Mouse (Mus musculus) hindbrain, embryonic 10.5 days (tissue): ENCODE measurements around the gene Scnn1g. TPM values are rescaled to one million over a fixed set of nuclear protein-coding genes. Genes with fewer than 3 reads are reported as not detected.

ENCODE experiments used
- DNase-seq: peaks from one replicate; pipeline ENCODE4 v3.0.0-alpha.2; 2017; ENCODE audit warnings: low spot score
- H3K27ac ChIP-seq: fragments of 300-500 bp; sonication (generic); 2 replicates; pipeline ENCODE4 v1.5.1; 2016; ENCODE audit warnings: mild to moderate bottlenecking, moderate library complexity
- H3K27me3 ChIP-seq: fragments of 300-500 bp; sonication (generic); 2 replicates; pipeline ENCODE4 v1.6.1; 2016; ENCODE audit warnings: mild to moderate bottlenecking; ENCODE audit not compliant: poor library complexity, insufficient read depth, severe bottlenecking
- H3K36me3 ChIP-seq: fragments of 300-500 bp; sonication (generic); 2 replicates; pipeline ENCODE4 v1.6.1; 2016; ENCODE audit warnings: mild to moderate bottlenecking, moderate library complexity
- H3K4me1 ChIP-seq: fragments of 300-500 bp; sonication (generic); replicated peaks from 2 replicates; pipeline ENCODE4 v1.6.1; 2016; ENCODE audit warnings: mild to moderate bottlenecking
- H3K4me3 ChIP-seq: fragments of 300-500 bp; sonication (generic); 2 replicates; pipeline ENCODE4 v1.5.1; 2016; ENCODE audit warnings: mild to moderate bottlenecking, moderate library complexity
- H3K9me3 ChIP-seq: fragments of 300-500 bp; sonication (generic); 2 replicates; pipeline ENCODE4 v1.6.1; 2016; ENCODE audit warnings: mild to moderate bottlenecking, moderate library complexity
- WGBS: fragments of 180-500 bp; shearing (Covaris S2); methylation state at CpG from one replicate; pipeline ENCODE4 v1.1.7; 2016; 5-methylcytosine and 5-hydroxymethylcytosine counted together
- polyA plus RNA-seq: library from polyadenylated mRNA; unstranded; fragments of >200 nt; fragmentation: Nextera tagmentation; extraction: Ambion mirVana; gene quantifications from 2 replicates; pipeline ENCODE4 v1.2.1, GENCODE M21; 2016

Gene Scnn1g
- 0.08 and 0.10 TPM in 2 replicates for polyA plus RNA-seq

- WGBS: 2% methylated on average over 38 of the region's 38 CpGs
- Histone ChIP-seq H3K9me3 (no peaks in the 10 kb centered on the region), H3K4me1 (peaks cover 10% of the 10 kb centered on the region), H3K4me3 (peak within 1 kb of the TSS; percentile 50), H3K27me3 (peaks cover 35% of the 10 kb centered on the region), H3K27ac (no peak within 1 kb of the TSS), H3K36me3 (no peaks in the 10 kb centered on the region)
- peak; percentile 87 for DNase-seq
Observed at GRCm38 (mm10) chr7:121734171-121734831, at the start of gene Scnn1g. TSS of gene Scnn1g (plus strand) at chr7:121734479.

- Histone ChIP-seq H3K4me3 (no peak overlapping the region), H3K27me3 (no peaks in the 10 kb centered on the region), H3K27ac (no peak overlapping the region), H3K9me3 (no peaks in the 10 kb centered on the region), H3K36me3 (peaks cover 4% of the 10 kb centered on the region; the same call in 1 of the 2 replicates), H3K4me1 (no peaks in the 10 kb centered on the region)
- DNase-seq: no peak
- WGBS: 93% methylated on average over 5 of the region's 5 CpGs
Observed at GRCm38 (mm10) chr7:121685140-121685984, 48.9 kb upstream of the Scnn1g start.

GRCm38 (mm10) chr7:121689338-121689737, 44.9 kb upstream of the Scnn1g start:
- Histone ChIP-seq H3K9me3 (no peaks in the 10 kb centered on the region), H3K36me3 (peaks cover 4% of the 10 kb centered on the region; the same call in 1 of the 2 replicates), H3K4me1 (no peaks in the 10 kb centered on the region), H3K27ac (no peak overlapping the region), H3K27me3 (no peaks in the 10 kb centered on the region), H3K4me3 (no peak overlapping the region)
- no peak for DNase-seq

- Histone ChIP-seq H3K9me3 (no peaks in the 10 kb centered on the region), H3K4me3 (no peak overlapping the region), H3K27ac (no peak overlapping the region), H3K36me3 (no peaks in the 10 kb centered on the region), H3K4me1 (0 out of 2 replicates have a peak, but pooled peaks cover under 1% of the 10 kb centered on the region), H3K27me3 (no peaks in the 10 kb centered on the region)
- WGBS: 87% methylated on average over 2 of the region's 2 CpGs
- no peak for DNase-seq
Observed at GRCm38 (mm10) chr7:121691803-121692202, 42.5 kb upstream of the Scnn1g start.

- Histone ChIP-seq H3K4me3 (no peak overlapping the region), H3K36me3 (peaks cover 4% of the 10 kb centered on the region; the same call in 1 of the 2 replicates), H3K27me3 (no peaks in the 10 kb centered on the region), H3K4me1 (peaks cover 16% of the 10 kb centered on the region; the same call in 1 of the 2 replicates), H3K9me3 (no peaks in the 10 kb centered on the region), H3K27ac (no peak overlapping the region)
- DNase-seq: no peak
Observed at GRCm38 (mm10) chr7:121697170-121697569, 37.1 kb upstream of the Scnn1g start.

GRCm38 (mm10) chr7:121697574-121697973, 36.7 kb upstream of the Scnn1g start:
- 57% methylated on average over 1 of the region's 1 CpGs for WGBS
- H3K27me3 ChIP-seq: no peaks in the 10 kb centered on the region
- H3K9me3 ChIP-seq: no peaks in the 10 kb centered on the region
- no peak overlapping the region for H3K4me3 ChIP-seq
- peaks cover 6% of the 10 kb centered on the region; the same call in 1 of the 2 replicates for H3K36me3 ChIP-seq
- H3K27ac ChIP-seq: no peak overlapping the region
- peaks cover 18% of the 10 kb centered on the region; the same call in 1 of the 2 replicates for H3K4me1 ChIP-seq
- no peak for DNase-seq

- H3K4me3 ChIP-seq: no peak overlapping the region
- no peaks in the 10 kb centered on the region for H3K9me3 ChIP-seq
- DNase-seq: no peak
- H3K27me3 ChIP-seq: no peaks in the 10 kb centered on the region
- H3K36me3 ChIP-seq: peaks cover 12% of the 10 kb centered on the region; the same call in 1 of the 2 replicates
- no peak overlapping the region for H3K27ac ChIP-seq
- H3K4me1 ChIP-seq: peaks cover 29% of the 10 kb centered on the region
Observed at GRCm38 (mm10) chr7:121699218-121699617, 35.1 kb upstream of the Scnn1g start.

- H3K4me1 ChIP-seq: peaks cover 42% of the 10 kb centered on the region
- 91% methylated on average over 3 of the region's 3 CpGs for WGBS
- H3K4me3 ChIP-seq: no peak overlapping the region
- no peak overlapping the region for H3K27ac ChIP-seq
- H3K27me3 ChIP-seq: no peaks in the 10 kb centered on the region
- H3K9me3 ChIP-seq: no peaks in the 10 kb centered on the region
- peaks cover 14% of the 10 kb centered on the region; the same call in 1 of the 2 replicates for H3K36me3 ChIP-seq
- no peak for DNase-seq
Observed at GRCm38 (mm10) chr7:121700480-121700879, 33.8 kb upstream of the Scnn1g start.

GRCm38 (mm10) chr7:121701983-121702382, 32.3 kb upstream of the Scnn1g start:
- Histone ChIP-seq H3K4me3 (no peak overlapping the region), H3K4me1 (peaks cover 52% of the 10 kb centered on the region), H3K27me3 (no peaks in the 10 kb centered on the region), H3K27ac (no peak overlapping the region), H3K9me3 (no peaks in the 10 kb centered on the region), H3K36me3 (peaks cover 14% of the 10 kb centered on the region; the same call in 1 of the 2 replicates)
- WGBS: 75% methylated on average over 6 of the region's 6 CpGs
- no peak for DNase-seq

GRCm38 (mm10) chr7:121705051-121705450, 29.2 kb upstream of the Scnn1g start:
- H3K9me3 ChIP-seq: no peaks in the 10 kb centered on the region
- H3K27ac ChIP-seq: no peak overlapping the region
- no peak for DNase-seq
- 96% methylated on average over 2 of the region's 2 CpGs for WGBS
- H3K36me3 ChIP-seq: peaks cover 14% of the 10 kb centered on the region; the same call in 1 of the 2 replicates
- H3K4me3 ChIP-seq: peak overlapping the region; percentile 95; the same call in 1 of the 2 replicates
- peaks cover 40% of the 10 kb centered on the region for H3K4me1 ChIP-seq
- H3K27me3 ChIP-seq: no peaks in the 10 kb centered on the region

GRCm38 (mm10) chr7:121706411-121707072, 27.7 kb upstream of the Scnn1g start:
- DNase-seq: peak; percentile 60
- WGBS: under 1% methylated on average over 76 of the region's 77 CpGs
- no peaks in the 10 kb centered on the region for H3K27me3 ChIP-seq

GRCm38 (mm10) chr7:121707073-121707667, 27.1 kb upstream of the Scnn1g start, which contains the start of gene Usp31:
TSS of gene Usp31 (minus strand) at chr7:121707253.
- peak within 1 kb of the TSS; percentile 95 for H3K4me3 ChIP-seq
- peak within 1 kb of the TSS; percentile 91 for H3K27ac ChIP-seq
- H3K4me1 ChIP-seq: peaks cover 37% of the 10 kb centered on the region
- peaks cover 9% of the 10 kb centered on the region; the same call in 1 of the 2 replicates for H3K36me3 ChIP-seq
- DNase-seq: peak; percentile 94
- under 1% methylated on average over 81 of the region's 82 CpGs for WGBS
- no peaks in the 10 kb centered on the region for H3K27me3 ChIP-seq
- H3K9me3 ChIP-seq: no peaks in the 10 kb centered on the region

More at GRCm38 (mm10) chr7:121706411-121707072, 27.7 kb upstream of the Scnn1g start:
- H3K36me3 ChIP-seq: peaks cover 14% of the 10 kb centered on the region; the same call in 1 of the 2 replicates
- no peaks in the 10 kb centered on the region for H3K9me3 ChIP-seq
- peaks cover 40% of the 10 kb centered on the region for H3K4me1 ChIP-seq
- peak overlapping the region; percentile 95 for H3K4me3 ChIP-seq
- H3K27ac ChIP-seq: peak overlapping the region; percentile 91
